Mouse (Mus musculus) midbrain, embryonic 14.5 days (tissue): ENCODE measurements around the gene Gm20458. TPM values are rescaled to one million over a fixed set of nuclear protein-coding genes. Genes with fewer than 3 reads are reported as not detected.

Source experiments
- ATAC-seq: fragments of 200-750 bp; cut with Nextera tagmentation; 2 replicates; pipeline ENCODE4 v1.8.0; 2017; ENCODE audit warnings: moderate number of reproducible peaks, moderate library complexity; ENCODE audit not compliant: low FRiP score, low TSS enrichment
- DNase-seq: peaks from one replicate; pipeline ENCODE4 v3.0.0-alpha.2; 2015
- H3K27ac ChIP-seq: fragments of 300-500 bp; sonication (generic); replicated peaks from 2 replicates; pipeline ENCODE4 v1.5.1; 2014; ENCODE audit warnings: mild to moderate bottlenecking, low read depth, low read length, moderate library complexity
- H3K27me3 ChIP-seq: fragments of 300-500 bp; sonication (generic); 2 replicates; pipeline ENCODE4 v1.6.1; 2014; ENCODE audit warnings: low read length, control low read depth, mixed read lengths; ENCODE audit not compliant: control insufficient read depth, insufficient read depth
- H3K36me3 ChIP-seq: fragments of 300-500 bp; sonication (generic); 2 replicates; pipeline ENCODE4 v1.6.1; 2014; ENCODE audit warnings: low read length, control low read depth; ENCODE audit not compliant: control insufficient read depth, insufficient read depth
- H3K4me1 ChIP-seq: fragments of 300-500 bp; sonication (generic); 2 replicates; pipeline ENCODE4 v1.6.1; 2014; ENCODE audit warnings: mild to moderate bottlenecking, antibody characterized with exemption, low read length, control low read depth; ENCODE audit not compliant: control insufficient read depth, insufficient read depth
- H3K4me2 ChIP-seq: fragments of 300-500 bp; sonication (generic); 2 replicates; pipeline ENCODE4 v1.6.1; 2014; ENCODE audit warnings: mild to moderate bottlenecking, low read length, moderate library complexity
- H3K4me3 ChIP-seq: fragments of 300-500 bp; sonication (generic); replicated peaks from 2 replicates; pipeline ENCODE4 v1.5.1; 2014; ENCODE audit warnings: low read depth, low read length
- H3K9ac ChIP-seq: fragments of 300-500 bp; sonication (generic); replicated peaks from 2 replicates; pipeline ENCODE4 v1.6.1; 2014; ENCODE audit warnings: mild to moderate bottlenecking, low read length, moderate library complexity
- H3K9me3 ChIP-seq: fragments of 300-500 bp; sonication (generic); 2 replicates; pipeline ENCODE4 v1.6.1; 2016; ENCODE audit warnings: low read length, control low read depth, mixed read lengths; ENCODE audit not compliant: control insufficient read depth
- WGBS: fragments of 180-500 bp; shearing (Covaris S2); extraction: QIAGEN DNeasy Blood & Tissue Kit; methylation state at CpG from one replicate; pipeline ENCODE4 v1.1.7; 2014; 5-methylcytosine and 5-hydroxymethylcytosine counted together
- polyA plus RNA-seq: library from polyadenylated mRNA; unstranded; fragments of >200 nt; fragmentation: Nextera tagmentation; extraction: Ambion mirVana; gene quantifications from 2 replicates; pipeline ENCODE4 v1.2.1, GENCODE M21; 2014

Gene Gm20458
- polyA plus RNA-seq: 3.4 and 5.1 TPM in 2 replicates

- under 1% methylated on average over 79 of the region's 79 CpGs for WGBS
- Histone ChIP-seq H3K27ac (peak within 1 kb of the TSS; percentile 94), H3K4me1 (peaks cover 16% of the 10 kb centered on the region), H3K4me2 (peak within 1 kb of the TSS; percentile 79), H3K9ac (peak within 1 kb of the TSS; percentile 79), H3K27me3 (no peaks in the 10 kb centered on the region), H3K4me3 (peak within 1 kb of the TSS; percentile 89), H3K36me3 (peaks cover 34% of the 10 kb centered on the region), H3K9me3 (no peaks in the 10 kb centered on the region)
- ATAC-seq (peak; percentile 98), DNase-seq (peak; percentile 98)
Measured at GRCm38 (mm10) chr2:164460745-164461551, at the start of gene Gm20458. TSS of gene Gm20458 (plus strand) at chr2:164460967.

GRCm38 (mm10) chr2:164414167-164414566 lies 46.6 kb upstream of the Gm20458 start:
- H3K9ac ChIP-seq: no peak overlapping the region
- H3K4me1 ChIP-seq: no peaks in the 10 kb centered on the region
- H3K4me3 ChIP-seq: peak overlapping the region; percentile 14; the same call in 1 of the 2 replicates
- peaks cover 7% of the 10 kb centered on the region for H3K27me3 ChIP-seq
- 29% methylated on average over 28 of the region's 28 CpGs for WGBS
- peak overlapping the region; percentile 40 for H3K4me2 ChIP-seq
- peak; percentile 27 for DNase-seq
- H3K36me3 ChIP-seq: no peaks in the 10 kb centered on the region
- no peaks in the 10 kb centered on the region for H3K9me3 ChIP-seq
- no peak for ATAC-seq
- H3K27ac ChIP-seq: no peak overlapping the region

GRCm38 (mm10) chr2:164414581-164414980 lies 46.2 kb upstream of the Gm20458 start:
- Histone ChIP-seq H3K4me1 (no peaks in the 10 kb centered on the region), H3K27ac (no peak overlapping the region), H3K9me3 (no peaks in the 10 kb centered on the region), H3K27me3 (peaks cover 4% of the 10 kb centered on the region; the same call in 1 of the 2 replicates), H3K4me3 (peak overlapping the region; percentile 14; the same call in 1 of the 2 replicates), H3K9ac (no peak overlapping the region), H3K36me3 (no peaks in the 10 kb centered on the region), H3K4me2 (peak overlapping the region; percentile 40)
- ATAC-seq (no peak), DNase-seq (no peak)
- 78% methylated on average over 10 of the region's 10 CpGs for WGBS

GRCm38 (mm10) chr2:164417198-164417597 lies 43.6 kb upstream of the Gm20458 start:
- Histone ChIP-seq H3K27me3 (no peaks in the 10 kb centered on the region), H3K9ac (no peak overlapping the region), H3K4me1 (no peaks in the 10 kb centered on the region), H3K36me3 (no peaks in the 10 kb centered on the region), H3K27ac (no peak overlapping the region), H3K4me2 (no peak overlapping the region), H3K4me3 (no peak overlapping the region), H3K9me3 (no peaks in the 10 kb centered on the region)
- DNase-seq (peak; percentile 82), ATAC-seq (no peak)
- WGBS: 1% methylated on average over 2 of the region's 2 CpGs

- no peaks in the 10 kb centered on the region for H3K27me3 ChIP-seq
- WGBS: 34% methylated on average over 3 of the region's 3 CpGs
- H3K4me1 ChIP-seq: no peaks in the 10 kb centered on the region
- no peak overlapping the region for H3K4me2 ChIP-seq
- no peak overlapping the region for H3K27ac ChIP-seq
- H3K36me3 ChIP-seq: no peaks in the 10 kb centered on the region
- H3K4me3 ChIP-seq: no peak overlapping the region
- DNase-seq: no peak
- no peak overlapping the region for H3K9ac ChIP-seq
- ATAC-seq: no peak
- H3K9me3 ChIP-seq: no peaks in the 10 kb centered on the region
Measured at GRCm38 (mm10) chr2:164418308-164418875, 42.4 kb upstream of the Gm20458 start.

- H3K27me3 ChIP-seq: no peaks in the 10 kb centered on the region
- H3K4me3 ChIP-seq: no peak overlapping the region
- WGBS: 9% methylated on average over 3 of the region's 3 CpGs
- H3K4me2 ChIP-seq: no peak overlapping the region
- no peak for ATAC-seq
- DNase-seq: no peak
- no peak overlapping the region for H3K27ac ChIP-seq
- no peak overlapping the region for H3K9ac ChIP-seq
- H3K36me3 ChIP-seq: no peaks in the 10 kb centered on the region
- H3K9me3 ChIP-seq: no peaks in the 10 kb centered on the region
- no peaks in the 10 kb centered on the region for H3K4me1 ChIP-seq
Measured at GRCm38 (mm10) chr2:164419489-164419888, 41.3 kb upstream of the Gm20458 start.

- WGBS: 86% methylated on average over 7 of the region's 7 CpGs
- no peak for ATAC-seq
- Histone ChIP-seq H3K27me3 (no peaks in the 10 kb centered on the region), H3K9ac (no peak overlapping the region), H3K4me3 (no peak overlapping the region), H3K4me1 (no peaks in the 10 kb centered on the region), H3K36me3 (no peaks in the 10 kb centered on the region), H3K27ac (no peak overlapping the region), H3K9me3 (no peaks in the 10 kb centered on the region), H3K4me2 (no peak overlapping the region)
- no peak for DNase-seq
Measured at GRCm38 (mm10) chr2:164421306-164421705, 39.5 kb upstream of the Gm20458 start.

GRCm38 (mm10) chr2:164421979-164422378 lies 38.8 kb upstream of the Gm20458 start:
- Histone ChIP-seq H3K9ac (no peak overlapping the region), H3K4me2 (no peak overlapping the region), H3K27ac (no peak overlapping the region), H3K4me1 (no peaks in the 10 kb centered on the region), H3K9me3 (no peaks in the 10 kb centered on the region), H3K36me3 (no peaks in the 10 kb centered on the region), H3K27me3 (no peaks in the 10 kb centered on the region), H3K4me3 (no peak overlapping the region)
- ATAC-seq (no peak), DNase-seq (no peak)
- 88% methylated on average over 8 of the region's 8 CpGs for WGBS
